Mouse (Mus musculus): ENCODE results near the gene Xirp1.
"Not testable (repeated sequence)": the region's sequence is repeated elsewhere in the genome, so short reads cannot be mapped to it uniquely, and the experiment has no call there.

Gene Xirp1

DNA sequence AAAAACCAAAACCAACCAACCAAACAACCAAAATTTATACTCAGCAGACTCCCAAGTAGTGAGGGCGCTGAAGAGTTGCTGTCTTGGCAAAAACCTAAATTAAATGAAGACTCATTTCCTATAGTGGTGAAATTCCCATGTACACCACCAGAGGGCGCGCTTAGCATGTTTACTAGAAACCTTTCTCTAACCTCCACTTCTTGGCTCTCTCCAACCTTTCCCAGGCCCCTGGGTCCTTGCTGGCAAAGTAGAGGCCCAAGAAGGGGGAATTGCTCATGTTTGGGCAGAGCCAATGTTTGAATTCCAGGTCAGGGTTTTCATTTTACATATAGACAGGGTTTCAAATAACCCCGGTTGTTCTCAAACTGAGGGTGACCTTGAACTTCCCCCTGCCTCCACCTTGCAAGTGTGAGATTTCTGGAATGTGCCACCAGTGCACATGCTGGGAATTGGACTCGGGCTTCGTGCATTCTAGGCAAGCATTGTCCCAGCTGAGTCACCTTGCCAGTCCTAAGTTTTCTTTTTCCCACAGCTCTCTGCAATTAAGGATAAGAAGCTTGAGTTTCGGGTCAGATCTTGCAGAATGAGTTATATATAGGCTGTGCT lies 3.0 kb downstream of the Xirp1 start:
- peak; percentile 85 for DNase-seq (ENCODE audit: low read depth, low spot score)

DNA sequence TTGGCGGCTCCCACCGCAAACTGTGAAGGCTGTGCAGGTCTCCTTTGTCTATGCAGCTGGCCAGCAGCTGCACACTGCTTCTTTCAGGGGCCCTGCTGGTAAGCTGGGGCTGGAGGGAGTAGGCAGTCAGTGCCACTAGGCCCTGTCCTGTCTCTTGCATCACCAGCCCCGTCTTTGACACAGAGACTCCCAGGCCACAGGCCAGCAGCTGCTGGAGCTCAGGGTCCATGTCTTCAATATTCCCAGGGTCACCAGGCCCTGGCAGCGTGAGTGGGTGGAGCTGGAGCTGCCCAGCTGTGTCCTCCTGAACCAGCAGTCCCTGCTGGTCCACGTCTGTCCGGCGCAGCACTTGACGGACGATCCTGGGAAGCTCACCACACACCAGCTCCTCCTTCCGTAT lies 6.4 kb downstream of the Xirp1 start:
- DNase-seq (ENCODE audit: low read depth, low spot score), result no peak

DNA sequence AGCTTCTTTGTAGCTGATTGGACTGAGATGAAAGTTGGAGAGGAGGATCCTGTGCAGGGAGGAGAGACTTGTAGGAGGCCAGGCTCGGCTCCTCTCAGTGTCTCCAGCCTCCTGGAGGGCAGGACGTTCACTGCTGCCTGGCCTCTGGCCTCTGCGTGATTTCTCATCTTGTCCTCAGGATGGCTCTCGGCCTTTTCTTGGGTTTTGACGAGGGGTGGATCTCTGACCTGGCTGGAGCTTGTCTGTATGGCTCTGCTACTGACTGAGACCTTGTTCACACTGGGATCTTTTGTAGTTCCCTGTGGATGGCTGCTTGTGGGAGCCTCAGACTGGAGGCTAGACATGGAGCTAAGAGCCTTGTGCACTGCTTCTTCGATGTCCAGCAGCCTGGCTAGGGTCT lies 8.6 kb downstream of the Xirp1 start:
- no peak for DNase-seq (ENCODE audit: low read depth, low spot score)

DNA sequence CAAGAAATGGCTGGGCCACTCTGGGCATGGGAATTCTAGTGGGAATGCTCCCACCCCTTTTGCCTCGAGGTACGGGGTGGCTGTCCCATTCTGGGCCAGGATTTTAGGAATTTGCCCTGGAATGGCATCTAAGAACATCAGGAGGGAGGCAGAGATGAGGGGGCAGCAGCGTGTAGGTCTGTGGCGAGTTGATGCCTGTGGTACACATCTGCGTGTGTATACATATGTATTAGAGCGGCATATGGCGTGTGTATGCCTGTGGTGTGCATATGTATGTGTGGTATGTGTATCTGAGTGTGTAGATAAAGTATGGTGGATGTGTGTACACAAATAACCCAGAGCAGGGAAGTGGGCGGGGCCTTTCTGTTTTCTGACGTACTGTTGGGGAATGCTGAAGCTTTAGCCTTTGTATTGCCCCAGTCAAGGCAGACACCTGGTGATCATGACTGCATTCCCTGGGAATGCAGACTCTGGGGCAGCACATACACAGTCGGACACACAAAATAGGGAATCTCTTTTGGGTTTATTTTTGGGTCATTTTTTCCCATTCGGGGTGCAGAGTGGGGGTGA lies 10.1 kb downstream of the Xirp1 start:
- no peak for DNase-seq (ENCODE audit: low read depth, low spot score)

DNA sequence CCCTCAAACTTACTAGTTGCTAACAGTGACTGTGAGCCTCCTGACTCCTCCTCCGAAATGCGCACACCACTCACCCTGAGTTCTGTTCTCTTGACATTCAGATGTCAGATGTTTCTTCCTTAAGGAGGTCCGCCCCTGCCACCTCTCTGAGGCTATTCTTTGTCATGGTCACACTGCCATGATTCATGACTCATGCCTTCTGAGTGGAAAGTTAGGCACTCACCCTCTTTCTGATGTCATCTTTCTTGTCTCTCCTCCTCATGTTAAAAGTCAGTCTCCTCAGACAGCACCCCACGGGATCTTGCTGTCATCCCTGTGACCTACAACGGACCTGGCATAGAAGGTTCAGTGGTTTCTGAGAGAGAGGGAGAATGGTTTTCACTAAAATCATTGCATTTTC lies 10.6 kb downstream of the Xirp1 start:
- peak; percentile 33 for DNase-seq (ENCODE audit: low read depth, low spot score)

DNA sequence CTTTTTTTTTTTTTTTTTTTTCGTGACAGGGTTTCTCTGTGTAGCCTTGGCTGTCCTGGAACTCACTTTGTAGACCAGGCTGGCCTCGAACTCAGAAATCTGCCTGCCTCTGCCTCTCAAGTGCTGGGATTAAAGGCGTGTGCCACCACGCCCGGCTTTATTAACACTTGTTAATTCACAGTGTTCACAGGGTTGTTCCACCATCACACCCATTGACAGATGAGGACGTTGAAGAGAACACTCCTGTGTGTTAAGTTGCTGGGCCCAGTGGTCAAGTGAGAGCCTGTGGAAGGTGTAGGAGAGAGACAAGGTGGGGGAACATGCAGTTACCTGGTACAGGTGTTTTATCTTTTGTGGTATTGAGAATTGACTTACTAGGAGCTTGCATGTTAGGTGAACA lies 11.2 kb downstream of the Xirp1 start:
- not testable (repeated sequence) for DNase-seq (ENCODE audit: low read depth, low spot score)

DNA sequence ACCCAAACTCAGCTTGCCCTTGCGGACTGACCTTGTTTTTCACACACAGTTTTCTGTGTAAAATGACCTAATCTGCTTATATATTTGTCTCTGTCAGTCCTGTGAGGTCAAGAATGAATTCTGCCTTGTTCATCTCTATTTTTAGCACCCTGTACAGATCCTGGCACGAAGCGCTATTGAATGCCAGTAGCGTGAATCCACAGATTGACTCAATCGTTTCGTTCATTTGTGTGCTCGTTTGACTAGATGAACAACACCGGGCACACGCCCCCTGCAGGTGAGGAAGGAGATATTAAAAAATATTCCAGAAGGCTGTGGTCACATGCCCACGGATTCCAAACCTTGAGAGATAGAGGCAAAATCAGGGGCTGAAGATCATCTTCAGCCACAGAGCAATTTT lies 11.9 kb downstream of the Xirp1 start:
- peak; percentile 88 for DNase-seq (ENCODE audit: low read depth, low spot score)

DNA sequence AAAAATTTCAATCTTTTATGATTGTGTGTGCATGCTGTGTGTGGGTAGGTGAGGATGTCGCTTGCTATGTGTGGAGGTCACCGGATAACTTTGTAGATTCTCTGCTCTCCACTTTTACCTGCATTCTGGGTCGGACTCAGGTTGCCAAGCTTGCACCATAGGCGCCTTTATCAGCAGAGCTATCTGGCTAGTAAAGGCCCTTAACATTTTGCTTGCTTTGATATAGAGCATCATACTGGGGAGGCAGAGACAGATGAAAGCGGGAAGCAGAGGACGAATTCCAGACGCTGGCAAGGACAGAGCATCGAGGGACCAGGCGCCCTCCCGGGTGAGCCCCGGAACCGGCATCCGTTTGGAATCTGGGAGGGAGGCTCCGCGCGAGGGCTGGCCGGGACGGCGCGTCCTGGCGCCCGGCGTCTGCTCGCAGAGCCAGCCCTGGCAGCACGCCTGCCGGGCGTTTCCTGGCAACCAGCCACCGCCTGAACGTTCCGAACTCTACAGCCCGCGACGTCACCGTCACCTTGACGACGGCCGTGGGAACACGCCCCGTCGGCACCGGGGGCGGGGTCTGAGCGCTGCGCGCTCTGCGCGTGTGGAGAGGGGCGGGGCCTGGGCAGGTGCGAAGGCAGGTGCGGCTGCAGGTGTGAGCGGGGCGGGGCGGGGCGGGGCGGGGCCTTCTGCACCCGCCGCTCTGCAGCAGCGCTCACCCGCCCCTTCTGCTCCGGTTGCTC lies 12.5 kb downstream of the Xirp1 start:
- peak; percentile 99 for DNase-seq (ENCODE audit: low read depth, low spot score)

DNA sequence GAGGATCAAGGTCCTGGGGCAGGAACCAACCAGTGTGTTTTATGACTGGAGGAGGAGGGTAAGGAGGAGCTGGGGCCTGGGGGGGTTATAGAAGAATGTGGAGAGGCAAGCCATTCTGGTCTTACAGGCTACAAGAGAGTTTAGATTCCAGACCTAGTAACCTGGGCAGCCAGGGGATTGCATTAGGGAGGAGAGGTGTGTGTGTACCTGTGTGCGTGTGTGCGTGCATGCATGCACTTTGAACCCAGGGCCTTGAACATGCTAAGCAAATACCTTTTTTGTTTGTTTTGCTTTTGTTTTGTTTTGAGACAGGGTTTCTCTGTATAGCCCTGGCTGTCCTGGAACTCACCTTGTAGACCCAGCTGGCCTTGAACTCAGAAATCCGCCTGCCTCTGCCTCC lies 13.5 kb downstream of the Xirp1 start:
- DNase-seq (ENCODE audit: low read depth, low spot score), result no peak

DNA sequence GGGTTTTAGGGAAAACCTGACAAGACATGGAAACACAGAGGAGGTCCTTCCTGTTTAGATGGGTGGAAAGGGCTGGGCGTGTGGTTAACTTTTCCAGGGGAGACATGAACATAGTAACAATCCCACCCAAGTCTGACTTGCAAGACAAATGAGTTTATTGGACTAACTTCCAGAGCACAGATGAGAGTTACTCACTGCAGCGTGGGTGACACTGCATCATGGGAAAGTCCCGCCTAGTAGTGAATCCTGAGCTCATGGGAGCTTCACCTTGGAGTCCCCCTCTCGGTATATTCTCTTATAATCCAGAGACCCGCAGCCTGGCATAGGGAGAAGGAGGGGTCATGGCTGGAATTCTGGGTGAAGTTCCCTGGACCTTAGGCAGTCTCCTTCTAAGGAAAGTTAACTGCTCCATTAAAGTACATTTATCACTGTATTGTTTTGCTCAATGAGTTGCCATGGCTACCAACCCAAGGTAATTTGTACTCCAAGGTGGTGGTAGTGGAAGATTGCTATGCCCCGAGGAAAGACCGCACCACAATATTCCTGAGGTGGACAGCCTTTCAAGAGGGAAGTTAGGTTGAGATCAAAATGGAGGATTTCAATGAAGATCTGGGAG lies 14.1 kb downstream of the Xirp1 start:
- peak; percentile 57 for DNase-seq (ENCODE audit: low read depth, low spot score)

DNA sequence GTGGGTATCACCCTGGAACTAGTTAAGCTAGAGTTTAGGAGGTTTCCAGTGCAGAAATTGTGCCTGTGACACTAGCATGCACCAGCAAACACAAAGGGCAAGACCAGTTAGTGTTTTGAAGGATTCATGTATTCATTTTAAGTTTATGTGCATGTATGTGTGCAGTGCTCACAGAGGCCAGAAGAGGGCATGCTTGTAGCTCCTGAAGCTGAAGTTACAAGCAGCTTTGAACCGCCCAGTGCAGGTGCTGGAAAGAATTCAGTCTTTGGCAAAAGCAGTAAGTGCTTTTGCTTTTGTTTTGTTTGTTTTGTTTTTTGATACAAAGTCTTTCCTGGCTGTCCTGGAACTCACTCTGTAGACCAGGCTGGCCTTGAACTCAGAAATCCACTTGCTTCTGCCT lies 15.6 kb downstream of the Xirp1 start:
- DNase-seq (ENCODE audit: low read depth, low spot score), result peak; percentile 48

DNA sequence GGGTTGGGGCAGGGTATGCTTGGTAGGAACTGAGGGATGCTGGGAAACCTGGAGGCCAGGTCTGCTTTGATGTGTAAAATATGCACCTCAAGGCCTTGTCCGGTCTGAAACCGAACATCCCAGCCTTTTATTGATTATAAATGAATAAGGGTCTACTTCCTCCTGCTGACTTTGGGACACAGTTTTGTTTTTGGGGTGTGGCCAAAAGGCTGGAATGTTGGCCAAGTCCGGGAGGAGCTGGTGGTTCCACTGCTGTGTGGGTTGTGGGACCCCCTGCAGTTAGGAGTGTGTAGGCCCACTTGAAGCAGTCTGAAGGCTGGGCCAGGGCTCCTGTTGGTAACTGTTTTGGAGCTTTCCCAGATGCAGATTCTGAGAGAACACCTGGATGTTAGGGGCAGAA lies 17.5 kb downstream of the Xirp1 start:
- no peak for DNase-seq (ENCODE audit: low read depth, low spot score)

DNA sequence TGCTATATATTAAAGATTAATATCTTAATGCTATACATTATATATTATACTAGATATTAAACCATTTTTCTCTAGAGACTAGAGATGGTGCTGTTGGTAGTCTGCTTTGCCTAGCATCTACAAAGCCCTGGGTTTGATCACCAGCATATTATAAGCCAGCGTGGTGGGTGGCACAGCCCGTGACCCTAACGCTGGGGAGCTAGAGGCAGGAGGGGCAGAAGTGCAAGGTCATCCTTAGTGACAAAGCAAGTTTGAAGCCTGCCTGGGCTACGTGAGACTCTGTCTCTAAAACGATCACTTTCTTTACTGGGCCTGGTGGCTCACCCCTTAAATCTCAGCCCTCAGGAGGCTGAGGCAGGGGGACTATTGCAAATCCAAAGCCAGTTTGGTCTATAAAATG lies 20.5 kb downstream of the Xirp1 start:
- DNase-seq (ENCODE audit: low read depth, low spot score), result no peak

DNA sequence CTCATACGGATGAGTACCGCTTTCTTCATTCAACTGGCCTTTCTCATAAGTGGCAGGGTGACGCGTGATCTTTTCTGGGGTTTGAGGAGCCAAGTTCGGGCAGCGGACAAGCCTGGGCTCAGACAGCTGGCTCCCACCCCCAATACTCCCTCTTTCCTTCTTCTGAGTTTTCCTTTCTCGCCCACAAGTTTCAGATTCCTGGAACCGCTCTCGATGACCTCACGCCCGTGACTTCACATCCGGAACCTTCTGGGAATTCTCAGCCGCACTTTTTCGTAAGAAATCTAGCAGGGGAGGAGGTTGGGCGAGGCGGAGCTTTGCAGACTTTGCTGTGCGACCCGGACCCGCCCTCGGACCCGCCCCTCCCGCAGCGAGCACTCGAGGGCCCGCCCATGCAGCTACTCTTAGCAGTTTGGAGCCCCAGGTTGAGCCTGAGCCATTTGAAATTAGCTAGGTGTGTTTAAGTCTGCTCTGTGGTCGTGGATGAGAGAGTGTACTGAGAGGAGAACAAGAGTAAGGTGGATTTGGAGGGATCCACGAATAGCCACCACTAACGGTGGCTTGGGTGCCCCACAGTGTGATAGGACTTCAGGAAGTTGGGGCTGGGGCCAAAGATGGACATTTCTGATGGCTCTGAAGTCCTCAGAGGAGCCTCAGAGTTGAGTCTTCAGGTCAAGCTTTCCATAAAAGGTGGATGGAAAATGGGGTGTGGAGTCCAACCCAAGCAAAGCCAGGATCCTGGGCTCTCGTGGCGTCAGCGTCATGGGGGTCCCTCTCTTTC lies 21.3 kb downstream of the Xirp1 start:
- DNase-seq (ENCODE audit: low read depth, low spot score), result peak; percentile 91

DNA sequence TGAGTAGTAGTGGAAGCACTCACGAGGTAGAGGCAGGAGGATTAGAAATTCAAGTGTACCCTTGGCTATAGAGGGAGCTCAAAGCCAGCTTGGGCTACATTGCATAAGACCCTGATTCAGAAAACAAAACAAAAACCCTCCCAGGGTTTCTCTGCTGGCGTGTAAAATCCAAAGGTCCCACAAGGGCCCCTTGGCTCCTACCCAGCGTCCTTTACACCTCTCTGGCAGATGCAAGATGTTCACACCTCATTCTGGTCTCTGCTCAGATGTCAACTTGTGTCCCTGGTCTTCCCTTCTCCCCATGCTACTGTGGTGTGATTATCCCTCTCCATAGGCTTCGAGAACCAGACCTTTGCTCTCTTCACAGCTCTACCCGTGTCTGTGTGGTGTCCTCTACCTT lies 22.6 kb downstream of the Xirp1 start:
- no peak for DNase-seq (ENCODE audit: low read depth, low spot score)

DNA sequence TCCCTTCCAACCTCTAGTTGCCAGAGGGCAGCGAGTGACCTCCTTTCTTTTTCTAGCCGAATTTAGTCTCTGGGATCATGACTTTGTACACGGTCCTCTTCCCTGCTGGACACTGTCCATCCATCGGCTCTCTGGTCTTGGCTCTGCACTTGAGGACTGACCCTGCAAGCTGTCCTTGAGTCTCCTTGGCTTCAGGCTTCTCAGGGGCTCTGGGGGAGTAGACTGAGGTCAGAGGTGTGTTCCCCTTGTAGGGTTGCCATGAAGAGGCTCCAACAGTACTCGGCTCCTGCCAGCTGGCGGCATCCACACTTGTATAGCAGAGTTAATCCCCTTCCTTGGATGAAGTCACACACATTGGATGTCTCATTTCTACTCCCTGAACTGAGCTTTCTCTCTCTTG lies 23.8 kb downstream of the Xirp1 start:
- no peak for DNase-seq (ENCODE audit: low read depth, low spot score)

DNA sequence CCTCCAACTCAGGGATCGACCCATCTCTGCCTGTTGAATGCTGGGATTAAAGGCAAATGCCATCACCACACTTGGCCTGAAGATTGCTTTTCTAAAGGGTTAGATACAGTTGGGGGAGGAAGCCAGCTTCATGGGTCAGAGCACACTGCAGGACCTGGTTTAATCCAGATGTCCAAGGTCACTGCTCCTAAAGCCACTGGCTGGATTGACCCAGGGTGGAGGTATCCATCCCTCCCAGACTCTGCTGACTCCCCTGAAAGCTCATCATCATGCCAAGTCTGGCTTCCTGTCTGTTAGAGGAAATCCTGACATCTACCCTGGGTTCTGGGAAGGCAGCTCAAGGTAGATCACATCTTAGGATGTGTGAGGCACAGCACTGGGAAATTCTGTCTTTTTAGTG lies 24.6 kb downstream of the Xirp1 start:
- DNase-seq (ENCODE audit: low read depth, low spot score), result no peak

DNA sequence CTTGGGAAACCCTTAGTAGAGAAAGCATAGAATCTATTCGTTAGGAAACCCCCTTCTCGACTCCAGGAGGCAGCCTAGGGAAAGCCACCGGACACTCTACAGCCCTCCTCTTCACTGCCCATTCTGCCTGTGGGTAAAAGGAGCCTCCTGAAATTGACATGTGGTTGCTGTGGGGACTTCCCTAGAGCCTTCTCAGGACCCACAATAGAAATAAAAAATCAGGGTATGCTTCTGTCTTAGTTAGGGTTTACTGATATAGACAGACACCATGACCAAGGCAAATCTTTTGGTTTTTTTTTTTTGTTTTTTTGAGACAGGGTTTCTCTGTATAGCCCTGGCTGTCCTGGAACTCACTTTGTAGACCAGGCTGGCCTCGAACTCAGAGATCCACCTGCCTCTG lies 27.3 kb downstream of the Xirp1 start:
- no peak for DNase-seq (ENCODE audit: low read depth, low spot score)

DNA sequence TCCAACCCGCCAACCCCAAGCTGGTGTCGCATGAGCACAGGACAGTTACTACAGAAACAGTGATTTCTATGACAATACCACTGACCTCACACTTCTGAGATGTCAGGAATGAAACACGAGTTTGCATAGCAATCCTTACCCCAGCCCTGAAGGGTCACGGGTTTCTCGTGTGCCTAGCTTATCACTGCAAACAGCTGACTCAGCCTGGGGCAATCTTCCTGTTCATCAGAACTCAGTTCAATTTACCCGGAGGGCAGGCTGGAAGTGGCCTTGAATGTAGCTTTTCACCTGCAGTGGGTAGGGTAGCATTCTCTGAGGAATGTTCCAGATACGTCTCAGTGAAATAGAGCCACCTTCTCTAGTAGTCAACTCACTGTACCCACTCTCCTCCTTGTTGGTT lies 29.2 kb downstream of the Xirp1 start:
- no peak for DNase-seq (ENCODE audit: low read depth, low spot score)

DNA sequence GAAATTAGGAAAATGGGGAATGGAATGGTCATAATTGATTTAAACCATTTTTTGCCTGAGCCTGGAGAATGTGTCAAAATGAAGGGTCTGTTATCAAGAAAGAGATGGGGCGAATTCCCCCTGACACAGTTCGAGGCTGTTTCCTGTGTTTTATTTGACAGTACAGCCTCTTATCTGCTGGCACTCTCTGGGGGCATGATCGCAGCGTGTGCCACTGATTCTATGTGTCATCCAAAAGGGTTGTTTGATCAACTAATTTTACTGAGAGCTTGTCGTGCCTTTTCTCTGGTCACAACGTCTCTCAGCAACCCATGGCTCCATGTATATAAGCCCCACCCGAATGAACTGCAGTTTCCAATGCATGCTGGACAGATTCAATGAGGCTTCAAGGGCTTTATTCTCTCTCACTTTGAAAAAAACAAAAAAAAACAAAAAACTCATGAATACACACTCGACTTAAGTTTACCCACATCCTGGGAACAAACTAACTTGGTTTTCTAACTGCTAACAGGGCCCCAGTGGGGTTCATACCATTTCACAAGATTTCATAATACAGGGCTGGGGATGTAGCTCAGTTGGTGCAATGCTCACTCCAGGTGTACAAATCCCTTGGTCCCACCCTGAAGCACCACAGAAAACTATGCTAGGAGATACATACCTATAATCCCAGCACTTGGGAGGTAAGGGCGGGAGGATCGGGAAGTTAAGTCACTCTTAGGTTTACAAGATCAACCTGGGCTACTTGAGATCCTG lies 30.1 kb downstream of the Xirp1 start:
- DNase-seq (ENCODE audit: low read depth, low spot score), result no peak

DNA sequence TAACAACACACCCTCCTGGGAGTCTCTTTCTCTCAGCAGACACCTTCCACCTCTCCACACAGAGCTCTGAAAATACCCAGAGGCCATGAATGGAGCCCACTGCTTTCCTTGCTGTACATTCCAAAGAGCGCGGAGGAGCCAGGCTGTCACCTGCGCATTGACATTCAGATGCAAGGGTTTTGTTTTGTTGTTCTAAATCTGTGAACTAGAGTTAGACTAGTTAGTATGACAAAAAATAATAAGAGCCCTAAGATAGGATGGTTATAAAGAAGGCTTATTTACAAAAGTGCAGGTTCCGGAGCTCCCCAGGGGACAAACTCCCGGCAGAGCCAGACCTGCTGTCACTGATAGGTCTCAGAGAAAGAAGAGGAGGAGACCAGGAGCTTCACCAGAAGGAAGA lies 32.1 kb downstream of the Xirp1 start:
- DNase-seq (ENCODE audit: low read depth, low spot score), result no peak
